Mouse (Mus musculus) CH12.LX (cell line): ENCODE data around the gene Gpr83.

Experiments
- CTCF ChIP-seq, 2 experiments: IDR thresholded peaks in 1 of 2; conservative IDR thresholded peaks in 1 of 2; 2 replicates each; pipeline ENCODE4 v1.5.1; 2011 to 2012; ENCODE audit warnings: low read depth in 2 of 2, low read length in 2 of 2, improper control_type of control experiment in 1 of 2, inconsistent platforms in 1 of 2, mild to moderate bottlenecking in 1 of 2, moderate library complexity in 1 of 2
- HCFC1 ChIP-seq: IDR thresholded peaks from 2 replicates; pipeline ENCODE4 v1.6.1; 2012; ENCODE audit warnings: low read depth, mild to moderate bottlenecking, inconsistent platforms, low read length, improper control_type of control experiment
- IRF4 ChIP-seq: IDR thresholded peaks from 2 replicates; pipeline ENCODE4 v1.6.1; 2014; ENCODE audit warnings: low read depth, mild to moderate bottlenecking, inconsistent platforms, low read length, improper control_type of control experiment
- MXI1 ChIP-seq: IDR thresholded peaks from 2 replicates; pipeline ENCODE4 v1.6.1; 2011; ENCODE audit warnings: mild to moderate bottlenecking, low read depth, low read length, improper control_type of control experiment
- NRF1 ChIP-seq: IDR thresholded peaks from 2 replicates; pipeline ENCODE4 v1.6.1; 2014; ENCODE audit warnings: low read depth, mild to moderate bottlenecking, inconsistent platforms, low read length, improper control_type of control experiment, moderate library complexity
- POLR2A ChIP-seq: IDR thresholded peaks from 2 replicates; pipeline ENCODE4 v1.6.1; 2011; ENCODE audit warnings: low read depth, mild to moderate bottlenecking, improper control_type of control experiment, low read length
- RAD21 ChIP-seq: IDR thresholded peaks from 2 replicates; pipeline ENCODE4 v1.6.1; 2011; ENCODE audit warnings: low read depth, mild to moderate bottlenecking, low read length, improper control_type of control experiment, moderate library complexity
- RCOR1 ChIP-seq: conservative IDR thresholded peaks from 2 replicates; pipeline ENCODE4 v1.6.1; 2012; ENCODE audit warnings: low read depth, mild to moderate bottlenecking, inconsistent platforms, low read length, improper control_type of control experiment
- TCF12 ChIP-seq: IDR thresholded peaks from 2 replicates; pipeline ENCODE4 v1.6.1; 2014; ENCODE audit warnings: low read depth, mild to moderate bottlenecking, inconsistent platforms, low read length, improper control_type of control experiment

GRCm38 (mm10) chr9:14903006-14903405 is 43.0 kb downstream of the Gpr83 start:
- TF ChIP-seq CTCF (conservative IDR thresholded peaks at IDR 0.05 in 1 of 2, IDR thresholded peaks at IDR 0.05 in 1 of 2; ENCODE audit: low read depth in 2 of 2, low read length in 2 of 2) (no peak), POLR2A (no peak), NRF1 (no peak), RAD21 (no peak), IRF4 (no peak), MXI1 (no peak), HCFC1 (no peak), RCOR1 (no peak), TCF12 (no peak)
